Comparison of ENCODE assay signal across 8 mouse cellular contexts in the genomic region with DNA sequence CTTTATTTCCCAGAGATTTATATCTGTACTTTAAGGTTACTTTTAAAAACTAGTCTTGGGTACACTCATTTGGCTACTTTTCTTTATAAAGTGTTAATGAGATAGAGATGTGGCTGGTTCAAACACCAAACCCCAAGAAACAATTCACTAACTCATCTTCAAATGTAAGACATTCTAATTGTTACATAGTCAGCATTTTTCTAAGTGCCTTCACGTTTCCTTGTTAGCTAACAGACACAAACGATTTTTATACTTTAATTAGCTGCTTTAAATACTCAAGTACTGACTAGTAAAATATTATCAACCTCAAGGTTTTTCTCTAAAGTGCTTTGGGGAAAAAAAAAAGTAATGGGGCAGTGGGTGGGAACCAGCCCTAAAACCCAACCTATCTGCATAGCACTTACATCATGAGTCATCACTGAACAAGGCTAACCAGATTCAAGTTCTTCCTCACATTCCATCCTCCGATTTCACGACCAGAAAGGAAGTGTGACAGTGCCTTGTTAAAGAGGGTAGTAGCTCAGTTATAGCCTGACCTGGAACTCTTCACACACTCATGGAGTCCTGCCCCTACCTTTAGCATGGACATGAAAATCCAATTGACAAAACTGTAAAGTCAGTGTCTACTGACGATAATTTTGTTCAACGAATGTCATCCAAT. TPM values are rescaled to one million over a fixed set of nuclear protein-coding genes. Genes with fewer than 3 reads are reported as not detected.
DNase-seq lines count a peak whose midpoint lies in the region; ATAC-seq and TF ChIP-seq lines count a peak whose summit lies in the region.

No protein-coding gene starts in this region.

- DNase-seq in 3T3-L1 (ENCODE audit: low read depth, low spot score), result peak; percentile 89
- DNase-seq in B cell, adult 2 months, result peak; percentile 33 to 40
- DNase-seq in embryo, embryonic 11 days, result peak; percentile 21
- peak; percentile 82 for DNase-seq in heart, postnatal 0 days (ENCODE audit: low spot score)
- no peak for DNase-seq in gastrocnemius, postnatal 36 days
- DNase-seq in spleen, postnatal 4 days (ENCODE audit: low spot score in 2 of 2), result no peak

- intact Hi-C loops in gastrocnemius, postnatal 36 days (cut with DNase I), result no loop called here

- TF ChIP-seq POLR2A in olfactory bulb, adult 2 months (IDR thresholded peaks at IDR 0.05; ENCODE audit: insufficient read depth, low read depth, low read length), result no peak

- H3K27ac ChIP-seq in heart, postnatal 0 days (ENCODE audit: low read depth), result peak overlapping the region; percentile 96
- peak overlapping the region; percentile 89 for H3K27ac ChIP-seq in liver, embryonic 16.5 days (ENCODE audit: low read length)
- H3K27ac ChIP-seq in olfactory bulb, adult 2 months (ENCODE audit: insufficient read depth, low read depth, low read length), result no peak overlapping the region

- H3K4me3 ChIP-seq in heart, postnatal 0 days (ENCODE audit: low read depth, low read length), result peak overlapping the region; percentile 83
- peak overlapping the region; percentile 75 for H3K4me3 ChIP-seq in liver, embryonic 16.5 days (ENCODE audit: low read depth, low read length)
- H3K4me3 ChIP-seq in olfactory bulb, adult 2 months (ENCODE audit: insufficient read depth, low read depth, low read length), result peak overlapping the region; percentile 71

- 6% methylated on average over 6 of the region's 6 CpGs for WGBS in heart, postnatal 0 days
- WGBS in liver, embryonic 16.5 days (ENCODE audit: insufficient replicate concordance), result 14% methylated on average over 6 of the region's 6 CpGs
- WGBS in olfactory bulb, adult 2 months, result 5% methylated on average over 6 of the region's 6 CpGs

- H3K9me3 ChIP-seq in heart, postnatal 0 days (replicated peaks; ENCODE audit: control insufficient read depth, low read length), result no peaks in the 10 kb centered on the region
- no peaks in the 10 kb centered on the region for H3K9me3 ChIP-seq in liver, embryonic 16.5 days (replicated peaks; ENCODE audit: control insufficient read depth, low read length)

- no peaks in the 10 kb centered on the region for H3K27me3 ChIP-seq in heart, postnatal 0 days (ENCODE audit: control insufficient read depth, insufficient read depth, low read length)
- no peaks in the 10 kb centered on the region for H3K27me3 ChIP-seq in liver, embryonic 16.5 days (ENCODE audit: control insufficient read depth, insufficient read depth, low read depth, low read length)

- peaks cover 16% of the 10 kb centered on the region for H3K4me1 ChIP-seq in heart, postnatal 0 days (ENCODE audit: control insufficient read depth, insufficient read depth)
- peaks cover 21% of the 10 kb centered on the region for H3K4me1 ChIP-seq in liver, embryonic 16.5 days (ENCODE audit: control insufficient read depth, low read depth, low read length)
- peaks cover 3% of the 10 kb centered on the region for H3K4me1 ChIP-seq in olfactory bulb, adult 2 months (ENCODE audit: control insufficient read depth, insufficient read depth, low read length)

- no peak for TF ChIP-seq EP300 in heart, postnatal 0 days (IDR thresholded peaks at IDR 0.05; ENCODE audit: low read depth)

- H3K9ac ChIP-seq in heart, postnatal 0 days (replicated peaks; ENCODE audit: low read depth, low read length), result peak overlapping the region; percentile 86
- peak overlapping the region; percentile 89 for H3K9ac ChIP-seq in liver, embryonic 16.5 days (ENCODE audit: low read depth, low read length)

- H3K4me2 ChIP-seq in heart, postnatal 0 days (ENCODE audit: low read depth, low read length), result peak overlapping the region; percentile 83
- H3K4me2 ChIP-seq in liver, embryonic 16.5 days (ENCODE audit: low read depth, low read length), result peak overlapping the region; percentile 83

- H3K36me3 ChIP-seq in heart, postnatal 0 days (replicated peaks; ENCODE audit: control insufficient read depth, insufficient read depth, low read length), result peaks cover 19% of the 10 kb centered on the region
- H3K36me3 ChIP-seq in liver, embryonic 16.5 days (ENCODE audit: control insufficient read depth, insufficient read depth), result peaks cover 16% of the 10 kb centered on the region

- peak; percentile 7; the same call in 1 of the 2 replicates for ATAC-seq in heart, postnatal 0 days (ENCODE audit: insufficient read depth, low read depth)
- no peak for ATAC-seq in liver, embryonic 16.5 days (ENCODE audit: low read depth)

- no peak for TF ChIP-seq CTCF in heart, postnatal 0 days (IDR thresholded peaks at IDR 0.05; ENCODE audit: low read depth)
- TF ChIP-seq CTCF in olfactory bulb, adult 2 months (IDR thresholded peaks at IDR 0.05; ENCODE audit: insufficient read depth, low read depth, low read length), result no peak

RNA-seq across cellular contexts. Expression of gene Wsb1, which starts 1.5 kb away (rescaled TPM):
- 60.4 and 73.2 TPM in 2 replicates for total RNA-seq in heart, postnatal 0 days (2014; rRNA removed; ENCODE audit: low replicate concordance)
- 63.9 and 64.5 TPM in 2 replicates for polyA plus RNA-seq in heart, postnatal 0 days (2015; fragmentation: Nextera tagmentation; extraction: Ambion mirVana)
- 30.4 and 32.9 TPM in 2 replicates for polyA plus RNA-seq in liver, embryonic 16.5 days (2015; fragmentation: Nextera tagmentation; extraction: Ambion mirVana)
- 186 TPM in 1 of 2 replicates, not detected in the other for polyA plus RNA-seq in olfactory bulb, adult 2 months (2012; ENCODE audit: insufficient read depth, insufficient read length, low replicate concordance, missing spikeins)
- 1 to 10 TPM; 6.7 to 6.9 TPM for total RNA-seq in gastrocnemius, postnatal 36 days (2021)

RNA-seq across cellular contexts. Expression of gene Gm9964, which starts 43.7 kb away (rescaled TPM):
- not detected in 2 replicates for total RNA-seq in heart, postnatal 0 days (2014; rRNA removed; ENCODE audit: low replicate concordance)
- polyA plus RNA-seq in heart, postnatal 0 days (2015; fragmentation: Nextera tagmentation; extraction: Ambion mirVana), result not detected in 2 replicates
- polyA plus RNA-seq in liver, embryonic 16.5 days (2015; fragmentation: Nextera tagmentation; extraction: Ambion mirVana), result not detected in 2 replicates
- polyA plus RNA-seq in olfactory bulb, adult 2 months (2012; ENCODE audit: insufficient read depth, insufficient read length, low replicate concordance, missing spikeins), result not detected in 2 replicates
- not detected for total RNA-seq in gastrocnemius, postnatal 36 days (2021)

Comparison
In these comparisons a context has a peak if more than half of its experiments do, and no peak if none do; other contexts are left out.
1. DNase-seq: peak in 3T3-L1 (single experiment), B cell, adult 2 months (2 of 2), embryo, embryonic 11 days (single experiment) and heart, postnatal 0 days (single experiment); none in gastrocnemius, postnatal 36 days (0 of 2) and spleen, postnatal 4 days (0 of 2).
2. Peak in every context shown above with its lines, with median percentiles within 50 percentile points of each other: H3K4me3 ChIP-seq.